Mouse (Mus musculus): ENCODE measurements around the gene Pik3cb.

- no peak for TF ChIP-seq POLR2A (IDR thresholded peaks at IDR 0.05; ENCODE audit: low read depth, low read length)
- TF ChIP-seq CTCF (conservative IDR thresholded peaks at IDR 0.05; ENCODE audit: insufficient read depth, insufficient read length, low read depth, low read length): no peak
Measured at GRCm38 (mm10) chr9:99009069-99009897, 131.1 kb downstream of the Pik3cb start.

Measured in kidney, adult 2 months (tissue).